Mouse (Mus musculus) ES-Bruce4 (cell line): ENCODE measurements around the gene Cd27. TPM values are rescaled to one million over a fixed set of nuclear protein-coding genes. Genes with fewer than 3 reads are reported as not detected.
A peak's percentile ranks its signal among the peaks of the same experiment; 100 is the strongest.

Source experiments
- H3K27ac ChIP-seq: 2 replicates; pipeline ENCODE4 v1.5.1; 2012; ENCODE audit warnings: low read length, inconsistent platforms; ENCODE audit not compliant: insufficient read depth
- H3K27me3 ChIP-seq: 2 replicates; pipeline ENCODE4 v1.6.1; 2012; ENCODE audit warnings: mild to moderate bottlenecking, low read length, inconsistent platforms; ENCODE audit not compliant: control insufficient read depth, poor library complexity, insufficient read depth, severe bottlenecking
- H3K36me3 ChIP-seq: 2 replicates; pipeline ENCODE4 v1.6.1; 2012; ENCODE audit warnings: inconsistent platforms, mild to moderate bottlenecking, low read length, moderate library complexity; ENCODE audit not compliant: control insufficient read depth, poor library complexity, insufficient read depth, severe bottlenecking
- H3K4me1 ChIP-seq: one replicate; pipeline ENCODE4 v1.8.1; 2011; ENCODE audit warnings: low read length; ENCODE audit not compliant: control insufficient read depth, insufficient read depth
- H3K4me3 ChIP-seq: 2 replicates; pipeline ENCODE4 v1.5.1; 2011; ENCODE audit warnings: low read depth, mild to moderate bottlenecking, low read length
- H3K9ac ChIP-seq: 2 replicates; pipeline ENCODE4 v1.6.1; 2012; ENCODE audit warnings: low read depth, mild to moderate bottlenecking, inconsistent platforms; ENCODE audit not compliant: poor library complexity, severe bottlenecking
- H3K9me3 ChIP-seq: replicated peaks from 2 replicates; pipeline ENCODE4 v1.6.1; 2012; ENCODE audit warnings: mild to moderate bottlenecking, low read length, inconsistent platforms; ENCODE audit not compliant: control insufficient read depth, poor library complexity, insufficient read depth, severe bottlenecking
- CTCF ChIP-seq: IDR thresholded peaks from one replicate; pipeline ENCODE4 v1.8.1; 2011; ENCODE audit warnings: low read depth, low read length
- EP300 ChIP-seq: IDR thresholded peaks from 2 replicates; pipeline ENCODE4 v1.6.1; 2011; ENCODE audit warnings: low read depth, low read length; ENCODE audit not compliant: insufficient read depth
- POLR2A ChIP-seq: IDR thresholded peaks from one replicate; pipeline ENCODE4 v1.8.1; 2011; ENCODE audit warnings: low read length; ENCODE audit not compliant: insufficient read depth
- polyA plus RNA-seq: library from polyadenylated mRNA; stranded (reverse); fragments of >200 nt; gene quantifications from 2 replicates; pipeline ENCODE4 v1.2.4, GENCODE M21; 2011; ENCODE audit warnings: low read depth; ENCODE audit not compliant: missing spikeins, insufficient read depth, insufficient read length

Gene Cd27
- polyA plus RNA-seq, 1 experiment, result not detected

- no peaks in the 10 kb centered on the region for H3K27me3 ChIP-seq
- H3K27ac ChIP-seq, result peak overlapping the region; percentile 76
- H3K9ac ChIP-seq, result no peak overlapping the region
- H3K9me3 ChIP-seq, result no peaks in the 10 kb centered on the region
- TF ChIP-seq CTCF (no peak), POLR2A (no peak), EP300 (no peak)
- H3K4me3 ChIP-seq, result no peak overlapping the region
- peaks cover 16% of the 10 kb centered on the region for H3K36me3 ChIP-seq
- H3K4me1 ChIP-seq, result peaks cover 3% of the 10 kb centered on the region
Observed at GRCm38 (mm10) chr6:125195541-125196075, 41.2 kb downstream of the Cd27 start.

DNA sequence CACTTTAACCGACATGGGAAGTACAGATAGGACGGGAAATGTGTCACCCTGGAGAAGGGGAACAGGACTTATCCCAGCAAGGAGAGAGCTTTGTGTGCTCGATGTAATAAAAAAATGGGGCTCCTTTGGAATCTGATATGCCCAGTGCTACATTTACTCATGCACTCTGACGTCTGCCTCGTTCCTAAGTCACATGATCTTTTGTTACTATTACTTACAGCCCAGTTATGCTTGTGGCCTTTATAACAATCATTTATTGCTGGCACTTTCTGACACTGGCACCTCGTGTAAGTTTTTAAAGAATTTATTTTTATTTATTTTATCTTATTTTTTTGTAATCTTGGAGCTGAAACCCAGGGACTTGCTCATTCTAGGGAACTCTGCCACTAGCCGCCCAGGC is 43.4 kb downstream of the Cd27 start:
- Histone ChIP-seq H3K36me3 (peaks cover 27% of the 10 kb centered on the region), H3K27me3 (no peaks in the 10 kb centered on the region), H3K9me3 (no peaks in the 10 kb centered on the region), H3K4me1 (peaks cover 3% of the 10 kb centered on the region), H3K27ac (no peak overlapping the region), H3K4me3 (no peak overlapping the region), H3K9ac (0 out of 2 replicates have a peak overlapping the region, but pooled peaks have one; percentile 20)
- no peak for TF ChIP-seq POLR2A
- no peak for TF ChIP-seq EP300
- no peak for TF ChIP-seq CTCF

DNA sequence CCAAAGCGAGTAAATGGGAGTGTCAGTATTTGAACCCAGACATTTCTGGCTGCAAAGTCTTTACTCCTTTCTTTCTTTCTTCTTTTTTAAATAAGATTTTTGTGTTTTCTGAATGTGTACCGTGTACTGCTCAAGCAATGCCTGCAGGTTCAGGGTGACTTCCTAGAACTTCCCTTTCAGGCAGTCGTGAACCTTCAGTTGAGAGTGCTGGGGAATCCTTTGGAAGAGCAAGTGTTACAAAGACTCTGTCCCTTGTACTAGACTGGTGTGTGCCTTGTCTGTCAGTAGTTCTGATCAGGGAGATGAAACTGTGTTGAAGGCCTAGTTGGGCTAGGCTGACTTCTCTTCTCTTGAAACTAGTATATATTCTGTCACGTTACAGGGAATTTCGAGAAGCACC is 44.0 kb downstream of the Cd27 start:
- H3K9me3 ChIP-seq, result no peaks in the 10 kb centered on the region
- TF ChIP-seq EP300, result no peak
- TF ChIP-seq POLR2A, result no peak
- TF ChIP-seq CTCF, result no peak
- no peaks in the 10 kb centered on the region for H3K27me3 ChIP-seq
- H3K27ac ChIP-seq, result 0 out of 2 replicates have a peak overlapping the region, but pooled peaks have one; percentile 34
- peak overlapping the region; percentile 89 for H3K9ac ChIP-seq
- H3K4me3 ChIP-seq, result peak overlapping the region; percentile 97
- peaks cover 3% of the 10 kb centered on the region for H3K4me1 ChIP-seq
- H3K36me3 ChIP-seq, result peaks cover 32% of the 10 kb centered on the region

DNA sequence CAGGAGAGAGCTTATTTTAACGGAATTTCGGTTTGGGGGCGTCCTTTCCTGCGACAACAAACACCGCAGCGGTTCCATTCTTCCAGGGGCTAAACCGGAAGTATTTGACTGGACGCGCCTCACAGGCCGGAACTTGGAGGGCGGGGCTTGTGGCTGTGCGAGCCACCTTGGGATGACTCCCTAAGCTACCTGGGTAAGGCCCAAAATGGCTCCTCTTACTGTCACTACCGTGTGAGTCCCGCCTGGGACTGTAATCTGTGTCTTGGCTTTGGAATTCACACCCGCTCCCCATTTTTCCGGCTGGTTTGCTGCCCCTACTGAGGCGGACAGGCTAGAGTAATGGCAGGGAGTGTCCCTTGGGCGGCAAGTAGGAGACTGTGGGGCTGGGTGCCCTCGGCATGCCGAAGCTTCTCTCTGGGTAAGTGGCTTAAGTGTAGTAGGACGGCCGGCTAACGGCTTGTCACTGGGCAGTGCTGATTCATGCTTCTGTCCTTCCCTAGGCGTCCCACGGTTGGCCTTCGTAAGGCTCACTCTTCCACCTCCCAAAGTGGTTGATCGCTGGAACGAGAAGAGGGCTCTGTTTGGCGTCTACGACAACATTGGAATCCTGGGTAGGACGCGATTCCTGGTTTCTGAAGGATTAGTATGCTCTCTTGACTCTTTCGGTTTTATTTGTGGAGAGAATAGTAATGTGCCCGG is 44.6 kb downstream of the Cd27 start:
- Histone ChIP-seq H3K9ac (peak overlapping the region; percentile 89), H3K4me1 (peaks cover 3% of the 10 kb centered on the region), H3K27me3 (no peaks in the 10 kb centered on the region), H3K4me3 (peak overlapping the region; percentile 97), H3K9me3 (no peaks in the 10 kb centered on the region), H3K27ac (peak overlapping the region; percentile 98), H3K36me3 (peaks cover 38% of the 10 kb centered on the region)
- TF ChIP-seq CTCF (no peak), EP300 (0 out of 2 replicates have a peak, but pooled peaks have one; percentile 23), POLR2A (no peak)

DNA sequence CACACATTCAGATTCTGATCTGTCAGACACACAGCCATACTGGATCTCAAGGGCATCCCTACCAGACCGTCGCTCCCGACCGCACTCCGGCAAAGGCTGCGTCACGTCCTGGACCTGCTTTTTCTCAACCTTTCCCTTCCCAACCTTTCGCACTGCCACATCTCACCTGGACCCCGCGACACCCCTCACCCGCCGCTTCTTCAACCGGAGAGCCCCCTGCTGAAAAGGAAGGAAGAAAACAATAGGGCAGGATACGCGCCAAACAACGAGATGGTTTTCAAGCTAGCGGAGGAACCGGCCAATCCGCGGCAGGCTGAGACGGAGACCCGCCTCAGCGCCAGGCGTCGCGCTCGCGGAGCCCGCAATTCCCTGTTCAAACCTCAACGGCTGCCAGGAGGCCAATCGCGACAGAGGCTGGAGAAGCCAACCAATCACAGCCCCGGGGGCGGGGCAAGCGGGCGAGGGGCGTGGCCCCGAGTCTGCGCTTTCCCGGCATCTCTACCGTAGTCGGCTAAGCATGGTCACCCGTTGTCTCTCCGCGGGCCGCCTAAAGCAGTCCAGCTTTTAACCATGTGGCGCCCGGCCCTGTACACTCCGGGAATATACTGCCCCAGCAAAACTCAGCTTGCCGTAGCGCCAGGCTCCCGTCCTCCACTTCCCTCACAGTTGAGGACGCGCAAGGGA is 45.3 kb downstream of the Cd27 start, which contains the start of the genes Ncapd2 and Mrpl51:
Ncapd2 (minus strand) TSS at position 370 of the 684 bp plus-strand sequence.
Mrpl51 (plus strand) TSS at position 470 of the 684 bp plus-strand sequence.
- peak within 1 kb of the TSS; percentile 97 for H3K4me3 ChIP-seq
- peak within 1 kb of the TSS; percentile 98 for H3K27ac ChIP-seq
- peaks cover 45% of the 10 kb centered on the region for H3K36me3 ChIP-seq
- H3K4me1 ChIP-seq, result peaks cover 3% of the 10 kb centered on the region
- H3K9me3 ChIP-seq, result no peaks in the 10 kb centered on the region
- peak within 1 kb of the TSS; percentile 89 for H3K9ac ChIP-seq
- TF ChIP-seq POLR2A (no peak), EP300 (no peak), CTCF (no peak)
- no peaks in the 10 kb centered on the region for H3K27me3 ChIP-seq
